Mouse (Mus musculus): ENCODE data around the gene Casr. TPM values are rescaled to one million over a fixed set of nuclear protein-coding genes. Genes with fewer than 3 reads are reported as not detected.

Casr gene
- polyA plus RNA-seq, 1 experiment, result 0.05 TPM

GRCm38 (mm10) chr16:36571942-36572341 is 10.0 kb upstream of the Casr start:
- Histone ChIP-seq H3K27ac (ENCODE audit: insufficient read depth, low read length) (no peak overlapping the region), H3K27me3 (ENCODE audit: control insufficient read depth, insufficient read depth, low read length) (no peaks in the 10 kb centered on the region), H3K4me1 (ENCODE audit: control insufficient read depth, insufficient read depth, low read length) (no peaks in the 10 kb centered on the region), H3K4me3 (replicated peaks; ENCODE audit: insufficient read depth, low read depth, low read length) (no peak overlapping the region)
- no peak for TF ChIP-seq CTCF (IDR thresholded peaks at IDR 0.05; ENCODE audit: borderline replicate concordance, insufficient read depth, low read depth, low read length)
- TF ChIP-seq POLR2A (IDR thresholded peaks at IDR 0.05; ENCODE audit: borderline replicate concordance, insufficient read depth, low read length), result no peak
- no peak for DNase-seq
- 77% methylated on average over 8 of the region's 8 CpGs for WGBS

- no peak for TF ChIP-seq POLR2A (IDR thresholded peaks at IDR 0.05; ENCODE audit: borderline replicate concordance, insufficient read depth, low read length)
- no peak for TF ChIP-seq CTCF (IDR thresholded peaks at IDR 0.05; ENCODE audit: borderline replicate concordance, insufficient read depth, low read depth, low read length)
- DNase-seq, result no peak
- no peak overlapping the region for H3K27ac ChIP-seq (ENCODE audit: insufficient read depth, low read length)
- no peak overlapping the region for H3K4me3 ChIP-seq (replicated peaks; ENCODE audit: insufficient read depth, low read depth, low read length)
- no peaks in the 10 kb centered on the region for H3K4me1 ChIP-seq (ENCODE audit: control insufficient read depth, insufficient read depth, low read length)
- H3K27me3 ChIP-seq (ENCODE audit: control insufficient read depth, insufficient read depth, low read length), result no peaks in the 10 kb centered on the region; the same call in 1 of the 2 replicates
- 82% methylated on average over 6 of the region's 6 CpGs for WGBS
Measured at GRCm38 (mm10) chr16:36559573-36559972, 2.4 kb downstream of the Casr start.

GRCm38 (mm10) chr16:36555672-36556165 is 6.2 kb downstream of the Casr start:
- Histone ChIP-seq H3K4me1 (ENCODE audit: control insufficient read depth, insufficient read depth, low read length) (no peaks in the 10 kb centered on the region), H3K27ac (ENCODE audit: insufficient read depth, low read length) (no peak overlapping the region), H3K4me3 (replicated peaks; ENCODE audit: insufficient read depth, low read depth, low read length) (no peak overlapping the region), H3K27me3 (ENCODE audit: control insufficient read depth, insufficient read depth, low read length) (no peaks in the 10 kb centered on the region; the same call in 1 of the 2 replicates)
- no peak for DNase-seq
- TF ChIP-seq POLR2A (IDR thresholded peaks at IDR 0.05; ENCODE audit: borderline replicate concordance, insufficient read depth, low read length) (no peak), CTCF (IDR thresholded peaks at IDR 0.05; ENCODE audit: borderline replicate concordance, insufficient read depth, low read depth, low read length) (no peak)
- 78% methylated on average over 10 of the region's 10 CpGs for WGBS

- no peaks in the 10 kb centered on the region for H3K4me1 ChIP-seq (ENCODE audit: control insufficient read depth, insufficient read depth, low read length)
- TF ChIP-seq POLR2A (IDR thresholded peaks at IDR 0.05; ENCODE audit: borderline replicate concordance, insufficient read depth, low read length) (no peak), CTCF (IDR thresholded peaks at IDR 0.05; ENCODE audit: borderline replicate concordance, insufficient read depth, low read depth, low read length) (no peak)
- 98% methylated on average over 3 of the region's 3 CpGs for WGBS
Measured at GRCm38 (mm10) chr16:36553624-36554023, 8.3 kb downstream of the Casr start.

GRCm38 (mm10) chr16:36545333-36545732 is 16.6 kb downstream of the Casr start:
- Histone ChIP-seq H3K4me3 (replicated peaks; ENCODE audit: insufficient read depth, low read depth, low read length) (no peak overlapping the region), H3K27me3 (ENCODE audit: control insufficient read depth, insufficient read depth, low read length) (no peaks in the 10 kb centered on the region), H3K4me1 (ENCODE audit: control insufficient read depth, insufficient read depth, low read length) (no peaks in the 10 kb centered on the region), H3K27ac (ENCODE audit: insufficient read depth, low read length) (no peak overlapping the region)
- no peak for TF ChIP-seq CTCF (IDR thresholded peaks at IDR 0.05; ENCODE audit: borderline replicate concordance, insufficient read depth, low read depth, low read length)
- no peak for TF ChIP-seq POLR2A (IDR thresholded peaks at IDR 0.05; ENCODE audit: borderline replicate concordance, insufficient read depth, low read length)
- WGBS, result 70% methylated on average over 4 of the region's 4 CpGs
- no peak for DNase-seq

More at GRCm38 (mm10) chr16:36553624-36554023, 8.3 kb downstream of the Casr start:
- Histone ChIP-seq H3K27me3 (ENCODE audit: control insufficient read depth, insufficient read depth, low read length) (no peaks in the 10 kb centered on the region; the same call in 1 of the 2 replicates), H3K4me3 (replicated peaks; ENCODE audit: insufficient read depth, low read depth, low read length) (no peak overlapping the region), H3K27ac (ENCODE audit: insufficient read depth, low read length) (no peak overlapping the region)
- DNase-seq, result no peak

- H3K27ac ChIP-seq (ENCODE audit: insufficient read depth, low read length), result no peak overlapping the region
- no peak for DNase-seq
- no peaks in the 10 kb centered on the region for H3K4me1 ChIP-seq (ENCODE audit: control insufficient read depth, insufficient read depth, low read length)
- no peak overlapping the region for H3K4me3 ChIP-seq (replicated peaks; ENCODE audit: insufficient read depth, low read depth, low read length)
- TF ChIP-seq CTCF (IDR thresholded peaks at IDR 0.05; ENCODE audit: borderline replicate concordance, insufficient read depth, low read depth, low read length), result no peak
- TF ChIP-seq POLR2A (IDR thresholded peaks at IDR 0.05; ENCODE audit: borderline replicate concordance, insufficient read depth, low read length), result no peak
- no peaks in the 10 kb centered on the region for H3K27me3 ChIP-seq (ENCODE audit: control insufficient read depth, insufficient read depth, low read length)
- 84% methylated on average over 3 of the region's 3 CpGs for WGBS
Measured at GRCm38 (mm10) chr16:36543091-36543490, 18.9 kb downstream of the Casr start.

- Histone ChIP-seq H3K4me1 (ENCODE audit: control insufficient read depth, insufficient read depth, low read length) (no peaks in the 10 kb centered on the region), H3K4me3 (replicated peaks; ENCODE audit: insufficient read depth, low read depth, low read length) (no peak overlapping the region), H3K27me3 (ENCODE audit: control insufficient read depth, insufficient read depth, low read length) (no peaks in the 10 kb centered on the region), H3K27ac (ENCODE audit: insufficient read depth, low read length) (no peak overlapping the region)
- DNase-seq, result no peak
- TF ChIP-seq CTCF (IDR thresholded peaks at IDR 0.05; ENCODE audit: borderline replicate concordance, insufficient read depth, low read depth, low read length) (no peak), POLR2A (IDR thresholded peaks at IDR 0.05; ENCODE audit: borderline replicate concordance, insufficient read depth, low read length) (no peak)
- WGBS, result 69% methylated on average over 6 of the region's 6 CpGs
Measured at GRCm38 (mm10) chr16:36540834-36541233, 21.1 kb downstream of the Casr start.

GRCm38 (mm10) chr16:36532981-36533687 is 28.8 kb downstream of the Casr start:
- H3K27ac ChIP-seq (ENCODE audit: insufficient read depth, low read length), result no peak overlapping the region
- TF ChIP-seq POLR2A (IDR thresholded peaks at IDR 0.05; ENCODE audit: borderline replicate concordance, insufficient read depth, low read length) (no peak), CTCF (IDR thresholded peaks at IDR 0.05; ENCODE audit: borderline replicate concordance, insufficient read depth, low read depth, low read length) (no peak)
- no peak overlapping the region for H3K4me3 ChIP-seq (replicated peaks; ENCODE audit: insufficient read depth, low read depth, low read length)
- DNase-seq, result no peak
- no peaks in the 10 kb centered on the region for H3K27me3 ChIP-seq (ENCODE audit: control insufficient read depth, insufficient read depth, low read length)
- H3K4me1 ChIP-seq (ENCODE audit: control insufficient read depth, insufficient read depth, low read length), result no peaks in the 10 kb centered on the region
- 61% methylated on average over 11 of the region's 11 CpGs for WGBS
